Mouse (Mus musculus) liver, adult 2 months (tissue): ENCODE measurements around the gene Patl2.

Experiments
- CTCF ChIP-seq: fragments of 200-500 bp; IDR thresholded peaks from 2 replicates; pipeline ENCODE4 v1.5.1; 2011; ENCODE audit warnings: low read depth, low read length, control low read depth
- POLR2A ChIP-seq: fragments of 200-500 bp; IDR thresholded peaks from 2 replicates; pipeline ENCODE4 v1.6.1; 2011; ENCODE audit warnings: low read length, control low read depth; ENCODE audit not compliant: insufficient read depth; ENCODE audit errors: extremely low read depth

DNA sequence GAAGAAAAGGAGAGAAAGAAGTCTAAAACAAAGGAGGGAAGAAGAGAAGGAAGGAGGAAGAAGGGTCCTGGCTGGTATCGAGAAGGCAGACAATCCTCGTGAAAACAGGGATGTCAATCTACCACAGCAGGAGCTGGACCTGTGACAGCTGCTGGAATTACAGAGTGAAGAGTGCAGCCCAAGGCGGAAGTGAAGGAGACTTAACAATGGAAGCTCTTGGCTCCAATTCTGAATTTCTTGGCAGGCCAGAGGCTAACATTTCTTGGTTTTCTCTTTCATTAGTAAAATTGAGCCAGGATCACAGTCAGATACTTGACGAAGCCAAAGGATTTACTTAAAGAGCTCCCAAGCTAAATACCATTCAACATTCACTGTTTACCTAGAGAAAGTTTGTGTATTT, 99.5 kb downstream of the Patl2 start:
- TF ChIP-seq CTCF = no peak
- TF ChIP-seq POLR2A = no peak
